Mouse (Mus musculus) kidney, adult 18-20 months (tissue): Measurements from ENCODE around the gene Coro7.
A peak's percentile ranks its signal among the peaks of the same experiment; 100 is the strongest.
"Not testable (repeated sequence)": the region's sequence is repeated elsewhere in the genome, so short reads cannot be mapped to it uniquely, and the experiment has no call there.

Experiments
- DNase-seq: peaks from one replicate; pipeline ENCODE4 v3.0.0; 2021

Coro7 gene

GRCm38 (mm10) chr16:4679121-4680018 is at the start of gene Coro7:
Coro7 (minus strand) TSS chr16:4679777.
- DNase-seq, result peak; percentile 91

- DNase-seq, result no peak
These were observed 48.4 kb upstream of the Coro7 start for GRCm38 (mm10) chr16:4727963-4728362.

- no peak for DNase-seq
These were observed 47.9 kb upstream of the Coro7 start for GRCm38 (mm10) chr16:4727526-4727925.

GRCm38 (mm10) chr16:4726528-4727128 is 47.1 kb upstream of the Coro7 start:
- DNase-seq, result peak; percentile 71

- DNase-seq, result peak; percentile 96
These were observed 46.4 kb upstream of the Coro7 start, which contains the start of gene Hmox2 for GRCm38 (mm10) chr16:4725780-4726527. Hmox2 (plus strand) TSS chr16:4726361.

GRCm38 (mm10) chr16:4725266-4725665 is 45.7 kb upstream of the Coro7 start:
- DNase-seq, result peak; percentile 20

GRCm38 (mm10) chr16:4722915-4723209 is 43.3 kb upstream of the Coro7 start:
- no peak for DNase-seq

GRCm38 (mm10) chr16:4722128-4722914 is 42.7 kb upstream of the Coro7 start:
- DNase-seq, result no peak

GRCm38 (mm10) chr16:4718753-4719518 is 39.4 kb upstream of the Coro7 start, which contains the start of gene Nmral1:
Nmral1 (minus strand) TSS chr16:4719356.
- DNase-seq, result peak; percentile 83

- DNase-seq, result no peak
These were observed 38.3 kb upstream of the Coro7 start for GRCm38 (mm10) chr16:4717866-4718265.

- DNase-seq, result no peak
These were observed 34.5 kb upstream of the Coro7 start for GRCm38 (mm10) chr16:4713861-4714710.

GRCm38 (mm10) chr16:4711173-4711572 is 31.6 kb upstream of the Coro7 start:
- DNase-seq, result no peak

GRCm38 (mm10) chr16:4705541-4705940 is 26.0 kb upstream of the Coro7 start:
- DNase-seq, result no peak

GRCm38 (mm10) chr16:4702646-4703045 is 23.1 kb upstream of the Coro7 start:
- no peak for DNase-seq

GRCm38 (mm10) chr16:4701211-4701610 is 21.6 kb upstream of the Coro7 start:
- DNase-seq, result peak; percentile 37

- not testable (repeated sequence) for DNase-seq
These were observed 9.8 kb upstream of the Coro7 start for GRCm38 (mm10) chr16:4689371-4689770.

- DNase-seq, result no peak
These were observed 4.8 kb upstream of the Coro7 start for GRCm38 (mm10) chr16:4684457-4684791.

GRCm38 (mm10) chr16:4683581-4684456 is 4.2 kb upstream of the Coro7 start:
- DNase-seq, result peak; percentile 97

- no peak for DNase-seq
These were observed 3.6 kb upstream of the Coro7 start for GRCm38 (mm10) chr16:4683193-4683580.

- DNase-seq, result no peak
These were observed 3.1 kb upstream of the Coro7 start for GRCm38 (mm10) chr16:4682628-4683179.
